Mouse (Mus musculus) C2C12 (cell line): ENCODE measurements around the gene Sp8.

Experiments used
- CEBPB ChIP-seq: IDR thresholded peaks from one replicate; pipeline ENCODE4 v1.6.1; 2011; ENCODE audit warnings: low read depth, mild to moderate bottlenecking, control low read depth, moderate library complexity
- CTCF ChIP-seq: IDR thresholded peaks from one replicate; pipeline ENCODE4 v1.5.1; 2011; ENCODE audit not compliant: control insufficient read depth, insufficient read depth, insufficient read length
- FOSL1 ChIP-seq: IDR thresholded peaks from one replicate; pipeline ENCODE4 v1.8.0; 2011; ENCODE audit warnings: mild to moderate bottlenecking, low read length; ENCODE audit not compliant: poor library complexity, insufficient read depth, severe bottlenecking
- MAX ChIP-seq: IDR thresholded peaks from one replicate; pipeline ENCODE4 v1.6.1; 2011; ENCODE audit warnings: mild to moderate bottlenecking, control low read depth
- MYOD1 ChIP-seq: IDR thresholded peaks from one replicate; pipeline ENCODE4 v1.6.1; 2011; ENCODE audit warnings: low read depth; ENCODE audit not compliant: control insufficient read depth, insufficient read length
- MYOG ChIP-seq: IDR thresholded peaks from one replicate; pipeline ENCODE4 v1.6.1; 2011; ENCODE audit not compliant: control insufficient read depth, insufficient read length; ENCODE audit errors: extremely low read depth
- USF1 ChIP-seq: IDR thresholded peaks from one replicate; pipeline ENCODE4 v1.6.1; 2011; ENCODE audit warnings: low read depth, mild to moderate bottlenecking, control low read depth, moderate library complexity

- no peak for TF ChIP-seq CTCF
- no peak for TF ChIP-seq MAX
- no peak for TF ChIP-seq CEBPB
- no peak for TF ChIP-seq MYOG
- no peak for TF ChIP-seq FOSL1
- no peak for TF ChIP-seq USF1
- no peak for TF ChIP-seq MYOD1
These were observed 36.7 kb downstream of the Sp8 start for GRCm38 (mm10) chr12:118882790-118883189.
